Mouse (Mus musculus) myocyte (in vitro differentiated cells): ENCODE results near the gene Ypel1. TPM values are rescaled to one million over a fixed set of nuclear protein-coding genes. Genes with fewer than 3 reads are reported as not detected.
A peak's percentile ranks its signal among the peaks of the same experiment; 100 is the strongest.

Experiments
- H3K27me3 ChIP-seq: one replicate; pipeline ENCODE4 v1.6.1; 2011; ENCODE audit not compliant: control insufficient read depth, insufficient read depth, insufficient read length
- H3K36me3 ChIP-seq: one replicate; pipeline ENCODE4 v1.6.1; 2011; ENCODE audit not compliant: control insufficient read depth, insufficient read depth
- H3K4me2 ChIP-seq: one replicate; pipeline ENCODE4 v1.6.1; 2011; ENCODE audit warnings: low read depth, control low read depth
- H3K4me3 ChIP-seq: one replicate; pipeline ENCODE4 v1.5.1; 2011; ENCODE audit warnings: mild to moderate bottlenecking, control low read depth, moderate library complexity
- H3K79me2 ChIP-seq: one replicate; pipeline ENCODE4 v1.6.1; 2011; ENCODE audit not compliant: control insufficient read depth, insufficient read depth
- H3ac ChIP-seq: one replicate; pipeline ENCODE4 v1.6.1; 2011; ENCODE audit not compliant: control insufficient read depth, insufficient read length
- CEBPB ChIP-seq: IDR thresholded peaks from 2 replicates; pipeline ENCODE4 v1.6.1; 2011; ENCODE audit warnings: mild to moderate bottlenecking, moderate library complexity; ENCODE audit not compliant: poor library complexity, insufficient read depth, severe bottlenecking
- E2F4 ChIP-seq: IDR thresholded peaks from one replicate; pipeline ENCODE4 v1.6.1; 2011; ENCODE audit warnings: mild to moderate bottlenecking, control low read depth, moderate library complexity; ENCODE audit not compliant: insufficient read depth
- MAX ChIP-seq: IDR thresholded peaks from one replicate; pipeline ENCODE4 v1.6.1; 2011; ENCODE audit warnings: low read depth, mild to moderate bottlenecking, control low read depth
- MYOD1 ChIP-seq, 3 experiments: IDR thresholded peaks; one replicate each; pipeline ENCODE4 v1.6.1; 2011; ENCODE audit warnings: control low read depth in 2 of 3, low read depth in 2 of 3, mild to moderate bottlenecking in 2 of 3, moderate library complexity in 1 of 3; ENCODE audit not compliant: insufficient read length in 2 of 3, control insufficient read depth in 1 of 3
- MYOG ChIP-seq, 3 experiments: IDR thresholded peaks; one replicate each; pipeline ENCODE4 v1.6.1; 2011; ENCODE audit warnings: control low read depth in 2 of 3, low read depth in 2 of 3, mild to moderate bottlenecking in 2 of 3; ENCODE audit not compliant: insufficient read length in 2 of 3, control insufficient read depth in 1 of 3, insufficient read depth in 1 of 3
- POLR2A ChIP-seq: IDR thresholded peaks from one replicate; pipeline ENCODE4 v1.6.1; 2011; ENCODE audit warnings: low read depth, mild to moderate bottlenecking, control low read depth, moderate library complexity; ENCODE audit not compliant: insufficient read length
- POLR2AphosphoS2 ChIP-seq: IDR thresholded peaks from one replicate; pipeline ENCODE4 v1.6.1; 2011; ENCODE audit warnings: low read depth, control low read depth; ENCODE audit not compliant: insufficient read length
- REST ChIP-seq: IDR thresholded peaks from one replicate; pipeline ENCODE4 v1.6.1; 2011; ENCODE audit warnings: mild to moderate bottlenecking, control low read depth, moderate library complexity; ENCODE audit not compliant: insufficient read depth, insufficient read length
- SRF ChIP-seq: IDR thresholded peaks from one replicate; pipeline ENCODE4 v1.6.1; 2011; ENCODE audit warnings: low read depth; ENCODE audit not compliant: control insufficient read depth, insufficient read length
- TCF12 ChIP-seq: IDR thresholded peaks from one replicate; pipeline ENCODE4 v1.6.1; 2011; ENCODE audit warnings: mild to moderate bottlenecking, control low read depth; ENCODE audit not compliant: poor library complexity, insufficient read depth, severe bottlenecking
- TCF3 ChIP-seq: IDR thresholded peaks from one replicate; pipeline ENCODE4 v1.6.1; 2011; ENCODE audit warnings: low read depth, control low read depth; ENCODE audit not compliant: insufficient read length
- USF1 ChIP-seq: IDR thresholded peaks from one replicate; pipeline ENCODE4 v1.6.1; 2011; ENCODE audit warnings: low read depth, mild to moderate bottlenecking, control low read depth, moderate library complexity
- polyA plus RNA-seq: library from polyadenylated mRNA; unstranded; fragments of >200 nt; fragmentation: generic; extraction: Trizol; gene quantifications from one replicate; pipeline ENCODE4 v1.2.1, GENCODE M21; 2012; ENCODE audit warnings: missing spikeins

Ypel1 gene
- polyA plus RNA-seq, 1 experiment, result 2.7 TPM

DNA sequence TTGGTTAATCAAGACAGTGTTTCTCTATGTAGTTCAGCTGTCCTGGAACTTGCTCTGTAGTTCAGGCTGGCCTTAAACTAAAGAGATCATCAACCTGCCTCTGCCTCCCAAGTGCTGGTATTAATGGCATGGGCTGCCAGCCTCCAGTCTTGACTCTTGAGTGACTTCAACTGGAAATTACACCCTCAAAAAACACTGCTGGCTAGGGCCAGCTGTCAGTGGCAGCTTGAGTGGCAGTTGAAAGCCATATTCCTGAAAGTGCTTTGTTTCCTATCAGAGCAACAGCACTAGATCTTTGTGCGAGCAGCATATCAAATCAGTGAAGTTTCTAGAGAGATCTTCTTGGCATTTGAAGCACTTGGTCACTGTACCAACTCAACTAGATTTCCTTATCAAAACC lies 28.1 kb upstream of the Ypel1 start:
- H3K27me3 ChIP-seq, result no peaks in the 10 kb centered on the region
- TF ChIP-seq SRF, result no peak
- TF ChIP-seq MYOG (IDR thresholded peaks at IDR 0.05; ENCODE audit: control insufficient read depth in 1 of 3, insufficient read depth in 1 of 3, insufficient read length in 2 of 3, low read depth in 2 of 3), result no peak
- TF ChIP-seq USF1, result no peak
- TF ChIP-seq POLR2AphosphoS2, result no peak
- peak in 2 of 3 experiments; percentile 62 to 87 for TF ChIP-seq MYOD1 (IDR thresholded peaks at IDR 0.05; ENCODE audit: control insufficient read depth in 1 of 3, insufficient read length in 2 of 3, low read depth in 2 of 3)
- no peak for TF ChIP-seq TCF12
- no peak for TF ChIP-seq E2F4
- no peaks in the 10 kb centered on the region for H3K79me2 ChIP-seq

GRCm38 (mm10) chr16:17044320-17044719 lies 25.2 kb upstream of the Ypel1 start:
- H3ac ChIP-seq, result no peak overlapping the region
- no peak for TF ChIP-seq TCF12
- peak; percentile 66 to 86 (median 86) for TF ChIP-seq MYOD1 (IDR thresholded peaks at IDR 0.05; ENCODE audit: control insufficient read depth in 1 of 3, insufficient read length in 2 of 3, low read depth in 2 of 3)
- peak overlapping the region; percentile 28 for H3K4me2 ChIP-seq
- no peaks in the 10 kb centered on the region for H3K79me2 ChIP-seq
- peaks cover 26% of the 10 kb centered on the region for H3K36me3 ChIP-seq
- H3K27me3 ChIP-seq, result no peaks in the 10 kb centered on the region
- no peak overlapping the region for H3K4me3 ChIP-seq

More for the DNA sequence above, 28.1 kb upstream of the Ypel1 start:
- Histone ChIP-seq H3K4me3 (no peak overlapping the region), H3K36me3 (peaks cover 33% of the 10 kb centered on the region), H3ac (no peak overlapping the region), H3K4me2 (no peak overlapping the region)

- H3ac ChIP-seq, result no peak overlapping the region
- no peak overlapping the region for H3K4me2 ChIP-seq
- no peak for TF ChIP-seq USF1
- no peak for TF ChIP-seq MYOG (IDR thresholded peaks at IDR 0.05; ENCODE audit: control insufficient read depth in 1 of 3, insufficient read depth in 1 of 3, insufficient read length in 2 of 3, low read depth in 2 of 3)
- no peak for TF ChIP-seq E2F4
- no peak for TF ChIP-seq TCF3
- no peak for TF ChIP-seq MYOD1 (IDR thresholded peaks at IDR 0.05; ENCODE audit: control insufficient read depth in 1 of 3, insufficient read length in 2 of 3, low read depth in 2 of 3)
- TF ChIP-seq SRF, result no peak
- no peak for TF ChIP-seq POLR2A
- no peak for TF ChIP-seq CEBPB
- no peak for TF ChIP-seq MAX
- TF ChIP-seq POLR2AphosphoS2, result no peak
- TF ChIP-seq REST, result no peak
- TF ChIP-seq TCF12, result no peak
- H3K36me3 ChIP-seq, result peaks cover 21% of the 10 kb centered on the region
- H3K27me3 ChIP-seq, result no peaks in the 10 kb centered on the region
- H3K4me3 ChIP-seq, result no peak overlapping the region
- no peaks in the 10 kb centered on the region for H3K79me2 ChIP-seq
Observed at GRCm38 (mm10) chr16:17045287-17045686, 24.2 kb upstream of the Ypel1 start.

DNA sequence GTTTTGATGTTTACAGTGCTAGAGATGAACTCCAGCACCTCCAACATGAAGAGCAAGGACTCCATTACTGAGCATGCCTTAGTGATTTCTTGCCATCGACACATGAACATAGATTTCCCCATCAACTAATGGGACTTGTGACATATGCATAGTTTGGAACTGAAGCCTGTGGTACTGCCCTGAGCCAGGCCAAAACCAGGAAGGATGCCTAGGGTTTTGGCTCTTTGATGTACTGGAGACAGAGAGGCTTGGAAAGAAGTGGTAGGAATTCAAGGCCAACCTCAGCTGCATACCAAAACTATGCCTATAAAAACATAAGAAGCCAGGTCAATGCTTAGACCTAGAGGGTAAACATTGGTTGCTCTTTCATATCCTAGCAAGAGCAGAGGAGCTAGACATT lies 19.6 kb upstream of the Ypel1 start:
- Histone ChIP-seq H3K27me3 (no peaks in the 10 kb centered on the region), H3K79me2 (no peaks in the 10 kb centered on the region), H3K4me2 (no peak overlapping the region), H3K4me3 (no peak overlapping the region), H3K36me3 (peaks cover 20% of the 10 kb centered on the region), H3ac (no peak overlapping the region)
- TF ChIP-seq REST, result no peak

GRCm38 (mm10) chr16:17052087-17052486 lies 17.4 kb upstream of the Ypel1 start:
- Histone ChIP-seq H3K27me3 (no peaks in the 10 kb centered on the region), H3K79me2 (no peaks in the 10 kb centered on the region), H3K4me2 (no peak overlapping the region), H3K4me3 (no peak overlapping the region), H3ac (no peak overlapping the region), H3K36me3 (peaks cover 17% of the 10 kb centered on the region)
- TF ChIP-seq CEBPB, result no peak

- Histone ChIP-seq H3K27me3 (no peaks in the 10 kb centered on the region), H3K4me2 (no peak overlapping the region), H3K79me2 (no peaks in the 10 kb centered on the region), H3K36me3 (peaks cover 2% of the 10 kb centered on the region), H3ac (no peak overlapping the region), H3K4me3 (no peak overlapping the region)
- TF ChIP-seq CEBPB (0 out of 2 replicates have a peak, but pooled peaks have one; percentile 27), SRF (no peak)
Observed at GRCm38 (mm10) chr16:17053903-17054302, 15.6 kb upstream of the Ypel1 start.
